Mouse (Mus musculus): ENCODE results near the gene Mllt3.
"Not testable (repeated sequence)": the region's sequence is repeated elsewhere in the genome, so short reads cannot be mapped to it uniquely, and the experiment has no call there.

Gene Mllt3

DNA sequence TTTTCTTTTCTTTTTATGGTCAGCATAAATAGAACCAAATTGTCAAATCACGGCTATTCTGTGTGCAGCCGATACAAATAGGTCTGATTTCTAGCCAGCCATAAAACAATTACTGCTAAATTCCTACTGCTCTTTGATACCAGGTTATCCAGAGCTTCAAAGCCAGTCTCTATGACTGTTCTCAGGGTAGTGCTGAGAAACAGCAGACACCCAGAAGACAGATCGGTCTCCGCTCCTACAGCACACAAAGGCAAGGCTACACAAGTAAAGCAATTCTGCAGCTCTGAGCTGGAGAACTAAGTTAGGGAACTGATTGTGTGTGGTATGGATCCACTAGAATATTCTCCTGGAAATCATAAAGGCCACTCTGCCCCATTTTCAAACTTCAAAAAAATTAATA is 20.4 kb downstream of the Mllt3 start:
- DNase-seq (ENCODE audit: extremely low spot score): no peak

DNA sequence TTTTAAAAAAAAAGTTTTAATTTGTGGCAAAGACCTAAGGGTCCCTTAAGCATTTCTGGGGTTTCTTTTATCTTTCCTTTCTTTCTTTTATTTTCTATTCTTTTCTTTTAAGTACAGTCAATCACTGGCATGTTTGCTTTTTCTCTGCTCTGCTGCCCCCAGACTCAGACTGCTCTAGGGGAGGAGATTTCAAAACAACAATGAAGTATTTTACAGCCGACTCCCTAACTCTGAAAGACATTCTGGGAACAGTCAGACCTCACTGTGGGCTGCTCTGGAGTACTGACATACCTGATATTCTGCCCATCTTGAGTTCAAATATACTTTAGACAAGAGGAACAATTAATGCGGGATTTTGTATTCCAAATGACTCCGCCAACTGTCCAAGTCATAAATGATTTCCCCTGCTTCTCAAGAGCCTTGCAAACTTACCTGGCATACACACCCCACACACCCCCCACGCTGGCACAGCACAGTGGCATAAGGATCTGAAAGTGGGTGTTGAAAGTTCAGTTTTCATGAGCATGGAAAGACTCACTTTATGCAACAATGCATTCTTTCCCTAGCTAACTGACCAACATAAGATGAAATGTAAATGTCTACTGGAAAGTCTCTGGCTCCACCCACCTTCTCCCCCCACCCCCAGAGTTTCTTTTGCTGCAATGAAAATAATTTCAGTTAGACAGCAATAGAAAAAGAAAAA is 21.1 kb downstream of the Mllt3 start:
- no peak for DNase-seq (ENCODE audit: extremely low spot score)

- no peak for DNase-seq (ENCODE audit: extremely low spot score)
Observed at GRCm38 (mm10) chr4:88010441-88010840, 22.7 kb downstream of the Mllt3 start.

- DNase-seq (ENCODE audit: extremely low spot score): no peak
Observed at GRCm38 (mm10) chr4:88005801-88006200, 27.4 kb downstream of the Mllt3 start.

DNA sequence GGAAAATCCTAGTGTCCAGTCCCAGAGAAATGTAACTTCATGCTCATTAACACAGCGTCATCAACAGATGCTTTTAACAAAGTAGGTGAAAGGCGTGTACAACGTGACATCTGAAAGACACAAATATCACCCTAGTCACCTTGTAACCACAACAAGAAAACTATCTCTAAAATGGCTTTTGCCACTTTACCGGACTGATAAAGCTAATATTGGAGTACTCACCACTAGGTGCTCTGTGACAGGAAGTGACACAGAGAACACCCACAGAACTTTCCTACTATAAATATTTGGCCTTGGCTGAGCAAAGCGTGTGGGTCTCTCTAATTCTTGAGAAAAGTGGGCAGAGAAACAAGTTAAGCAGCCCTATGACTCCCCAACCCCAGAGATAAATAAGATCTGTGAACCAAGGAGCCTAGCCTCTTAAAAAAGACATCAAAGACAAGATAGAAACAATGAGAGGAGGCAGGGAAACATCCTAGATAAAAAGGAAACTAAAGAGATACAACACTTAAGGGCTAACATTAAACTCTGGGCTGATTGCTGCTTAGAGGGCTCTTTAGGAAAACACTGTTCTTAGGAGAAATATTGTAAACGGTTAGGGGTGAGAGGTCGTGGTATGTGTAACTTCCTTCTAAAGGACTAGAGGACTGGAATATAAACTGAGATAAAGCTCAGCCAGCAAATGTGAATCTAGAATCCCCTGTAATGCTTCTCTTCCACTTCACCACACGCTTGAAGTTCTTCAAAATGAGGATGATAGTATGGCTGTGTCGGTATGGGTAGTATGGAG is 29.8 kb downstream of the Mllt3 start:
- DNase-seq (ENCODE audit: extremely low spot score): no peak

- DNase-seq (ENCODE audit: extremely low spot score): no peak
Observed at GRCm38 (mm10) chr4:87991710-87992109, 41.5 kb downstream of the Mllt3 start.

DNA sequence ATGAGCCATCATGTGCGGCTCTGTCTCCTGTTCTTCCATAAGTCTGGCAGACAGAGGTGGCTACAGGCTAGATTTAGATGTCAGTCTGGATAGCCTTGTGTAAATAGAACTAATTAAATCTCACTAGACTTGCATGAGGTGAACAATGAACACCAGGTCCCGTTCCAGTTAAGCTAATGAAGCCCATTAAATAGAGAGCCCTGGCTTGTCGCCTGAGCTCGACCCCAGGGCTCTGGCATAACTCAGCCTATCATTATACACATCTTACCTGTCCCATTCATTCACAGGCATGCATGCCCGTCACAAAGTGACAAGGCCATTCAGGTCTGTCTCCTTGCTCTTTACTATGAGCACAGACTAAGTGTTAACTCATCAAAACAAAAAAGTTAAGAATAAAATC is 42.2 kb downstream of the Mllt3 start:
- DNase-seq (ENCODE audit: extremely low spot score): no peak

- DNase-seq (ENCODE audit: extremely low spot score): no peak
Observed at GRCm38 (mm10) chr4:87985281-87985680, 47.9 kb downstream of the Mllt3 start.

DNA sequence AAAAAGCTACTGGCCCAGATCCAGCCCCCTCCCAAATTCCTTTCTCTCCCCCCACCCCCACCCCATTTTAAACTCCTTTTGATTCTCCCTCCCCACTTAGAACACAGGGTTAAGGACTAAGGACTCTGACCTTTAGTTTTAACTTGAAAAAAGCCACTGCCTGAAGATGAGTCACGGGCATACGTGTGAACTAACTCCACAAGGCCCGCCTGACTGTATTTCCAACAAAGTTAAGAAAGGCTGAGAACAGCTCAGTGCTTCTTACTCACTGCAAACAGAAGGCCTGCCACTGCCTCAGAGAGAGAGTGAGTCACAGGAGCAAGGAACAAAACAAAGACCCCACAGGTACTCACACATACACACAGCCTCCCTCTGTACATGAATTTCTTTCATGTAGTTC is 48.6 kb downstream of the Mllt3 start:
- no peak for DNase-seq (ENCODE audit: extremely low spot score)

- no peak for DNase-seq (ENCODE audit: extremely low spot score)
Observed at GRCm38 (mm10) chr4:87984091-87984490, 49.1 kb downstream of the Mllt3 start.

GRCm38 (mm10) chr4:87982578-87982977 is 50.6 kb downstream of the Mllt3 start:
- DNase-seq (ENCODE audit: extremely low spot score): no peak

DNA sequence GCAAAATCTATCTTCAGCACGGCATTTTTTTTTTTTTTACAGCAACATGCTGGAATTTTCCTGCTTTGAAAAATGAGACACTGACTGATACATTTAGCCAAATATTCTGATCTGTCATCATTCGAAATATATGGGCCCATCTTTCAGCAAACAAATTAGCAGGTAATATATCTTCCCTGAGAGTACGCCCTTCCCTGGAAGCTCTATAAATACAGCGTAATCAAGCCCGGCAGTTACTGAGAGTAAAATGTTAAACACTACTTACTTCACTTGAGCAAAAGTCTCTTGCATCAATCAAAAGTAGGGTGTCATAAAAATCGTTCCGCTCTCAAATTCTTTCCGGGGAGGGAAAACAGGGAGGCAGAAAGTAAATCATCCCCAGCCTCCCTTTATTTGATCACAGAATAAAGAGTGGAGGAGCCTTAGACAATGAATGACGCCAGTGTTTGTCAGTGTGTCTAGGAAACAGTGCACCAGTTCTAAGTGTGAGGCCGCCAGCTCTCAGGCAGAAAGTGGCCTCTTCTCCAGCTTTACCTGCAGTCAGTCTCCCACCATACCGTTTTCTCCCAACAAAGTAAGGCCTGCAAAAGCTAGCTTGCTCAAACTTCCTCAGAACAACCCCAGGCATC is 55.2 kb downstream of the Mllt3 start:
- DNase-seq (ENCODE audit: extremely low spot score): no peak

DNA sequence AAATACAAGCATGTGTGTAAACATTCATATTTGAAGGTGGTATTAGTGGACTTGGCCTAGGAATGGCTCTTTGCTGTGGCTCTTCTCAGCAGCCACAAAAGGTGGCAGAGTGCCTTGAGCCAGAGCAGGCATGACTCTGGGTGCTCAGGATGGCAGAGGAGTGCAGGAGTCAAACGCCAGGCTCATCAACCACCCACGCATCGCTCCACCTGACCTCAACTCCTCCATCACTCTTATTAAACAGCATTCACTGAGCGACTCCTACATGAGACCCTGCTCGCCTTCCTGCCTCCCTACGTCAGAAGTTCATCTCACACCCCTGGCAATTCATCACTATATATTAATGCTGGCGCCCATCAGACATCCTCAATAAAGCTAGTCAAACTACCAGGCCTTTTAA is 67.3 kb downstream of the Mllt3 start:
- no peak for DNase-seq (ENCODE audit: extremely low spot score)

GRCm38 (mm10) chr4:87964890-87965289 is 68.3 kb downstream of the Mllt3 start:
- DNase-seq (ENCODE audit: extremely low spot score): not testable (repeated sequence)

DNA sequence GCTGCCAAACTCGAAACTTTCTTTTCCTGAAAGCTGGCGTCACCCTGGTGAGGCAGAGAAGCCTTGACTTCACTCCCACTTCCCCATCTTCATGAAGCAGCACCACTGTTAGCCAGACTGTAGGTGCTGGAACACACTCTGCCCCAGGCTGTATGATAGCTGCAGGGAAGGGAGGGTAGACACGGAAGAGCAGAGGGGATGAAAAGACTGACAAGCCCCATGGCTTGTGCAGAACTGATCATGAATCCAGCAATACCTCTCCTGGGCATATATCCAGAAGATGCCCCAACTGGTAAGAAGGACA is 69.4 kb downstream of the Mllt3 start:
- no peak for DNase-seq (ENCODE audit: extremely low spot score)

DNA sequence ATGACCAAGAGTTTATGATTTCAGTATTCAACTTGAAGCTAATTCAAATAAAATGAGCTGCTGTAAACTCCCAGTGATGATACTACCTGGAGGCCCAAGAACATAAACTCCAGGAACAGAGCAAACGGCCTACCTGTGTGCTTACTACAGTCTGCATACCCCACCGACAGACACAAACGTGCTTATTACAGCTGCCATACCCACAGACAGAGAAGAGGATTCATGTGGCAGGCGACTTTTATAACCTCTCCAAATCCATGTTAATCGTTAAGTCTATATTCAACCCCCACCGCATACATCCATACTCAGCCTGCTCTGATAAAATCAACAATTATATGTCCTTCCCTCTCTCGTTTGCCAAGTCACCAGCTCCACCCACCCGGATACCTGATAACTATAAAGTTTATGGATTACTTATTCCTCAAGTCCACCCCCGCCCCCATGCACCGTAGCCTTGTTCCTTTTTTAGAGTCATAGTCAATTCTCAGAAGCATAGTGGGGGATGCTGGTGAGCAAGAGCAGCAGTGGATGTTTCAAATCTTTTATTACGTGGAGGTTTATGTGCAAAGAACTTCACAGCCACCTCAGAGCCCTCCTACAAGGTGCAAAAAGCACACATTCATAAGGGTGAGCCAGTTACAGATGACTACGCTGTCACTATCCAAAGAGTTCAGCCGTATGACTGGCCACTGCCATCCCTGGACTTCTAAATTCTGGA is 70.0 kb downstream of the Mllt3 start:
- no peak for DNase-seq (ENCODE audit: extremely low spot score)

DNA sequence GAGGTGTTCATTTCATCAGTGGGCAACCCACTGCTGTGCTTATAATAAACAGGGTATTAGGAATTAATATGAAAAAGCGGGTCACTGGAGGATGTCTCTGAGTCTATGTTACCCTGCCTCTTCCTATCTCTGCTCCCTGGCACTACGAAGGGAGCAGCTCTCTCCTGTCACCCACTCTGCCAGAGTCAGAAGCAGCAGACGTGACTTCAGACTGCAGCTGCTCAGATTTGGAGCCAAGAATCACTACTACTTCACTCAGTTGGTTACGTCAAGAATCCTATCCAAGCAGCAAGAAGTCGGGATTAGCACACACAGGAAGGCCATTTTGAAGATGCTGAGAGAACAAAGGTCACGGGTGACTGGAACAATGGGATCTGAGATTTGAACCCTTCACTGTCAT is 71.3 kb downstream of the Mllt3 start:
- DNase-seq (ENCODE audit: extremely low spot score): no peak

DNA sequence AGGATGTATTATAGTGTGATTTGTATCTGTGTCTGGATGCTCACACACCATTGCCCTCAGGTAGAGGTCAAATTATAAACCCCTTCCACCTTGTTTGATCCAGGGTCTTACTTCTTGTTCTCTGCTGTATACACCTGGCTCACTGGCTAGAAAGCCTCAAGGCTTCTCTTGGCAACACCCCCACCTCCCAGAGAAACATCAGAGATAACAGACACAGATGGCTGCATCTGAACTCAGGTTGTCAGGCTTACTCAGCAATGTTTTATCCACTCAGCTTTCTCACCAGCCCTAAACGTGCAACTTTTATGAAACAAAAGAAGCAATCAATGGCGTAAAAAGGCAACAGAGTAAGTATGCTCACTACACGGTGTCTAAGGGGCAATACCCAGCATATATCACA is 75.3 kb downstream of the Mllt3 start:
- no peak for DNase-seq (ENCODE audit: extremely low spot score)

- no peak for DNase-seq (ENCODE audit: extremely low spot score)
Observed at GRCm38 (mm10) chr4:87957198-87957597, 76.0 kb downstream of the Mllt3 start.

GRCm38 (mm10) chr4:87955132-87955531 is 78.0 kb downstream of the Mllt3 start:
- DNase-seq (ENCODE audit: extremely low spot score): no peak

- DNase-seq (ENCODE audit: extremely low spot score): no peak
Observed at GRCm38 (mm10) chr4:87954421-87955083, 78.6 kb downstream of the Mllt3 start.

DNA sequence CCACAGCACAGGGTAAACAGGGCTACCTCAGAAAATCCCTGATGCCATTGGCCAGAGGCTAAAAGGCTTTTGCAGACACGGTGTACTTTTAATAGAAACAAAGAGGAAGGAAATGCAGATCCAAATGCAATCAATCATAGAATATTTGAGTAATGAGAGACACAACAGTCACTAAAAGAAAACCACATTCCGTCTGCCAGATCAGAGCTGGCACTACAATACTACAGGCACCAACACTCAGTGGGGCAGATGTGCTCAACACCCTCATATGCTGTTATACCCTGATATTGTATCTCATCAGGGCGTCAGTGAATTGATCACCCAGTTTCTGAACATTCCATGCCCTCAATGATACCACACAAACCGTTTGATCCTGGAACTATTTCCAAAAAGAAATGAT is 79.4 kb downstream of the Mllt3 start:
- DNase-seq (ENCODE audit: extremely low spot score): no peak
